Mouse (Mus musculus) ovary, postnatal 10 days (tissue): ENCODE results near the gene Plxnd1.

ENCODE experiments used
- DNase-seq: peaks from one replicate; pipeline ENCODE4 v3.0.0; 2022; ENCODE audit warnings: low spot score

Gene Plxnd1

GRCm38 (mm10) chr6:115994877-115995520 is at the start of gene Plxnd1:
Gene Plxnd1, minus strand, starts transcription at chr6:115995005.
- peak; percentile 91 for DNase-seq

- no peak for DNase-seq
Measured at GRCm38 (mm10) chr6:116044039-116044438, 49.2 kb upstream of the Plxnd1 start.

GRCm38 (mm10) chr6:116038222-116038621 is 43.4 kb upstream of the Plxnd1 start:
- no peak for DNase-seq

- no peak for DNase-seq
Measured at GRCm38 (mm10) chr6:116037281-116037831, 42.6 kb upstream of the Plxnd1 start.

GRCm38 (mm10) chr6:116036555-116036954 is 41.8 kb upstream of the Plxnd1 start:
- no peak for DNase-seq

GRCm38 (mm10) chr6:116031052-116031451 is 36.2 kb upstream of the Plxnd1 start:
- DNase-seq: no peak

- no peak for DNase-seq
Measured at GRCm38 (mm10) chr6:116024666-116025065, 29.9 kb upstream of the Plxnd1 start.

GRCm38 (mm10) chr6:116021961-116022485 is 27.2 kb upstream of the Plxnd1 start:
- DNase-seq: no peak

GRCm38 (mm10) chr6:116015902-116016301 is 21.1 kb upstream of the Plxnd1 start:
- no peak for DNase-seq

- DNase-seq: no peak
Measured at GRCm38 (mm10) chr6:116014111-116014510, 19.3 kb upstream of the Plxnd1 start.

GRCm38 (mm10) chr6:116013687-116014086 is 18.9 kb upstream of the Plxnd1 start:
- no peak for DNase-seq

- peak; percentile 81 for DNase-seq
Measured at GRCm38 (mm10) chr6:116010541-116010940, 15.7 kb upstream of the Plxnd1 start.

- no peak for DNase-seq
Measured at GRCm38 (mm10) chr6:116009426-116009825, 14.6 kb upstream of the Plxnd1 start.

GRCm38 (mm10) chr6:116007561-116008173 is 12.9 kb upstream of the Plxnd1 start:
- peak; percentile 54 for DNase-seq

- no peak for DNase-seq
Measured at GRCm38 (mm10) chr6:116006731-116007130, 11.9 kb upstream of the Plxnd1 start.

GRCm38 (mm10) chr6:116005959-116006288 is 11.1 kb upstream of the Plxnd1 start:
- DNase-seq: no peak

GRCm38 (mm10) chr6:116005275-116005958 is 10.6 kb upstream of the Plxnd1 start:
- no peak for DNase-seq

GRCm38 (mm10) chr6:116004716-116005115 is 9.9 kb upstream of the Plxnd1 start:
- no peak for DNase-seq

GRCm38 (mm10) chr6:116004069-116004468 is 9.3 kb upstream of the Plxnd1 start:
- DNase-seq: no peak

- DNase-seq: no peak
Measured at GRCm38 (mm10) chr6:116003516-116003915, 8.7 kb upstream of the Plxnd1 start.

GRCm38 (mm10) chr6:116002311-116003104 is 7.7 kb upstream of the Plxnd1 start:
- DNase-seq: no peak

- DNase-seq: no peak
Measured at GRCm38 (mm10) chr6:116000851-116001250, 6.0 kb upstream of the Plxnd1 start.
